Mouse (Mus musculus): Measurements from ENCODE around the gene Hacd4. TPM values are rescaled to one million over a fixed set of nuclear protein-coding genes. Genes with fewer than 3 reads are reported as not detected.

Gene Hacd4
- polyA plus RNA-seq, 1 experiment from 2014 or later = 9.2 TPM

- no peaks in the 10 kb centered on the region for H3K4me1 ChIP-seq (replicated peaks; ENCODE audit: control insufficient read depth, insufficient read depth)
- DNase-seq (ENCODE audit: low spot score) = no peak
- TF ChIP-seq CTCF (IDR thresholded peaks at IDR 0.05; ENCODE audit: low read depth) (no peak), EP300 (optimal IDR thresholded peaks at IDR 0.05) (no peak)
- H3K9ac ChIP-seq (ENCODE audit: low read length) = no peak overlapping the region
- no peaks in the 10 kb centered on the region for H3K9me3 ChIP-seq (ENCODE audit: control insufficient read depth, low read length)
- H3K27me3 ChIP-seq (ENCODE audit: control insufficient read depth, insufficient read depth, low read length) = no peaks in the 10 kb centered on the region
- WGBS = 74% methylated on average over 2 of the region's 2 CpGs
- no peak overlapping the region for H3K27ac ChIP-seq (replicated peaks)
- no peak overlapping the region for H3K4me3 ChIP-seq (ENCODE audit: low read depth, low read length)
- ATAC-seq (ENCODE audit: low FRiP score, low TSS enrichment) = no peak
- no peaks in the 10 kb centered on the region for H3K36me3 ChIP-seq (ENCODE audit: control insufficient read depth, insufficient read depth, low read length)
- no peak overlapping the region for H3K4me2 ChIP-seq (replicated peaks; ENCODE audit: low read depth)
These were observed 22.6 kb upstream of the Hacd4 start for GRCm38 (mm10) chr4:88461315-88461714.

GRCm38 (mm10) chr4:88458673-88459072, 19.9 kb upstream of the Hacd4 start:
- Histone ChIP-seq H3K27me3 (ENCODE audit: control insufficient read depth, insufficient read depth, low read length) (no peaks in the 10 kb centered on the region), H3K27ac (replicated peaks) (no peak overlapping the region), H3K9me3 (ENCODE audit: control insufficient read depth, low read length) (no peaks in the 10 kb centered on the region), H3K4me3 (ENCODE audit: low read depth, low read length) (no peak overlapping the region), H3K4me2 (replicated peaks; ENCODE audit: low read depth) (no peak overlapping the region), H3K36me3 (ENCODE audit: control insufficient read depth, insufficient read depth, low read length) (no peaks in the 10 kb centered on the region), H3K4me1 (replicated peaks; ENCODE audit: control insufficient read depth, insufficient read depth) (no peaks in the 10 kb centered on the region), H3K9ac (ENCODE audit: low read length) (no peak overlapping the region)
- ATAC-seq (ENCODE audit: low FRiP score, low TSS enrichment) = no peak
- TF ChIP-seq EP300 (optimal IDR thresholded peaks at IDR 0.05) (no peak), CTCF (IDR thresholded peaks at IDR 0.05; ENCODE audit: low read depth) (no peak)
- WGBS = 67% methylated on average over 2 of the region's 2 CpGs
- no peak for DNase-seq (ENCODE audit: low spot score)

GRCm38 (mm10) chr4:88458093-88458492, 19.4 kb upstream of the Hacd4 start:
- no peak for TF ChIP-seq CTCF (IDR thresholded peaks at IDR 0.05; ENCODE audit: low read depth)
- no peak for TF ChIP-seq EP300 (optimal IDR thresholded peaks at IDR 0.05)
- 82% methylated on average over 1 of the region's 1 CpGs for WGBS
- no peak for ATAC-seq (ENCODE audit: low FRiP score, low TSS enrichment)

GRCm38 (mm10) chr4:88450087-88450765, 11.5 kb upstream of the Hacd4 start:
- H3K9me3 ChIP-seq (ENCODE audit: control insufficient read depth, low read length) = no peaks in the 10 kb centered on the region
- no peaks in the 10 kb centered on the region for H3K4me1 ChIP-seq (replicated peaks; ENCODE audit: control insufficient read depth, insufficient read depth)
- 95% methylated on average over 1 of the region's 1 CpGs for whole genome bisulfite sequencing
- TF ChIP-seq CTCF (IDR thresholded peaks at IDR 0.05; ENCODE audit: low read depth) (no peak), EP300 (optimal IDR thresholded peaks at IDR 0.05) (no peak)
- H3K4me3 ChIP-seq (ENCODE audit: low read depth, low read length) = no peak overlapping the region
- H3K27ac ChIP-seq (replicated peaks) = no peak overlapping the region
- H3K4me2 ChIP-seq (replicated peaks; ENCODE audit: low read depth) = no peak overlapping the region
- H3K27me3 ChIP-seq (ENCODE audit: control insufficient read depth, insufficient read depth, low read length) = no peaks in the 10 kb centered on the region
- DNase-seq (ENCODE audit: low spot score) (no peak), ATAC-seq (ENCODE audit: low FRiP score, low TSS enrichment) (no peak)
- H3K36me3 ChIP-seq (ENCODE audit: control insufficient read depth, insufficient read depth, low read length) = no peaks in the 10 kb centered on the region
- H3K9ac ChIP-seq (ENCODE audit: low read length) = no peak overlapping the region

More at GRCm38 (mm10) chr4:88458093-88458492, 19.4 kb upstream of the Hacd4 start:
- Histone ChIP-seq H3K4me3 (ENCODE audit: low read depth, low read length) (no peak overlapping the region), H3K9ac (ENCODE audit: low read length) (no peak overlapping the region), H3K27me3 (ENCODE audit: control insufficient read depth, insufficient read depth, low read length) (no peaks in the 10 kb centered on the region), H3K4me1 (replicated peaks; ENCODE audit: control insufficient read depth, insufficient read depth) (no peaks in the 10 kb centered on the region), H3K9me3 (ENCODE audit: control insufficient read depth, low read length) (no peaks in the 10 kb centered on the region), H3K4me2 (replicated peaks; ENCODE audit: low read depth) (no peak overlapping the region), H3K27ac (replicated peaks) (no peak overlapping the region), H3K36me3 (ENCODE audit: control insufficient read depth, insufficient read depth, low read length) (no peaks in the 10 kb centered on the region)
- no peak for DNase-seq (ENCODE audit: low spot score)

GRCm38 (mm10) chr4:88448976-88449375, 10.2 kb upstream of the Hacd4 start:
- Histone ChIP-seq H3K36me3 (ENCODE audit: control insufficient read depth, insufficient read depth, low read length) (no peaks in the 10 kb centered on the region), H3K27me3 (ENCODE audit: control insufficient read depth, insufficient read depth, low read length) (no peaks in the 10 kb centered on the region), H3K27ac (replicated peaks) (no peak overlapping the region), H3K9me3 (ENCODE audit: control insufficient read depth, low read length) (no peaks in the 10 kb centered on the region), H3K4me1 (replicated peaks; ENCODE audit: control insufficient read depth, insufficient read depth) (no peaks in the 10 kb centered on the region), H3K4me3 (ENCODE audit: low read depth, low read length) (no peak overlapping the region), H3K9ac (ENCODE audit: low read length) (no peak overlapping the region), H3K4me2 (replicated peaks; ENCODE audit: low read depth) (no peak overlapping the region)
- TF ChIP-seq CTCF (IDR thresholded peaks at IDR 0.05; ENCODE audit: low read depth) (no peak), EP300 (optimal IDR thresholded peaks at IDR 0.05) (no peak)
- ATAC-seq (ENCODE audit: low FRiP score, low TSS enrichment) (no peak), DNase-seq (ENCODE audit: low spot score) (no peak)
- WGBS = 55% methylated on average over 2 of the region's 2 CpGs

GRCm38 (mm10) chr4:88440814-88441213, 2.1 kb upstream of the Hacd4 start:
- TF ChIP-seq CTCF (IDR thresholded peaks at IDR 0.05; ENCODE audit: low read depth) (no peak), EP300 (optimal IDR thresholded peaks at IDR 0.05) (no peak)
- no peaks in the 10 kb centered on the region for H3K36me3 ChIP-seq (ENCODE audit: control insufficient read depth, insufficient read depth, low read length)
- 88% methylated on average over 7 of the region's 7 CpGs for WGBS

More at GRCm38 (mm10) chr4:88440814-88441213, 2.1 kb upstream of the Hacd4 start:
- no peak overlapping the region for H3K27ac ChIP-seq (replicated peaks)
- no peak overlapping the region for H3K4me3 ChIP-seq (ENCODE audit: low read depth, low read length)
- H3K4me2 ChIP-seq (replicated peaks; ENCODE audit: low read depth) = no peak overlapping the region
- H3K9ac ChIP-seq (ENCODE audit: low read length) = no peak overlapping the region
- H3K27me3 ChIP-seq (ENCODE audit: control insufficient read depth, insufficient read depth, low read length) = no peaks in the 10 kb centered on the region
- no peak for DNase-seq (ENCODE audit: low spot score)
- ATAC-seq (ENCODE audit: low FRiP score, low TSS enrichment) = no peak
- no peaks in the 10 kb centered on the region for H3K9me3 ChIP-seq (ENCODE audit: control insufficient read depth, low read length)
- H3K4me1 ChIP-seq (replicated peaks; ENCODE audit: control insufficient read depth, insufficient read depth) = peaks cover 8% of the 10 kb centered on the region; the same call in 1 of the 2 replicates

Measured in stomach, postnatal 0 days (tissue).